Mouse (Mus musculus): ENCODE data around the gene Arhgef11. TPM values are rescaled to one million over a fixed set of nuclear protein-coding genes. Genes with fewer than 3 reads are reported as not detected.

Arhgef11 gene
- total RNA-seq, 2 experiments from 2014 or later = 38.3 to 39.2 TPM

Small RNA genes within 50 kb of the gene (microRNA-seq; reads per million reads assigned to microRNA genes)
- not detected for gene Gm24109

Other genes with a start within 250 kb of the Arhgef11 start
- under 1 TPM; 0.40 to 0.43 TPM for gene Fcrl1, start 241.2 kb upstream of the Arhgef11 start, total RNA-seq (2021)
- gene Fcrl5, start 181.8 kb upstream of the Arhgef11 start, total RNA-seq (2021) = not detected
- 10 to 100 TPM; 22.0 to 24.7 TPM for gene Etv3, start 92.2 kb upstream of the Arhgef11 start, total RNA-seq (2021)
- under 1 TPM; 0.66 to 0.72 TPM for gene Lrrc71, start 131.1 kb downstream of the Arhgef11 start, total RNA-seq (2021)
- 1 to 10 TPM; 3.8 to 6.8 TPM for gene Ntrk1, start 177.6 kb downstream of the Arhgef11 start, total RNA-seq (2021)
- gene Insrr, start 179.4 kb downstream of the Arhgef11 start, total RNA-seq (2021) = under 1 TPM; 0.56 to 0.86 TPM
- gene Pear1, start 206.7 kb downstream of the Arhgef11 start, total RNA-seq (2021) = 10 to 100 TPM; 20.3 to 30.7 TPM
- under 1 TPM in 1 of 2 experiments, not detected in 1; 0.36 TPM for gene Sh2d2a, start 229.2 kb downstream of the Arhgef11 start, total RNA-seq (2021)

All from adrenal gland, postnatal 36 days (tissue).